Mouse (Mus musculus) midbrain, embryonic 13.5 days (tissue): ENCODE data around the gene Arl4a. TPM values are rescaled to one million over a fixed set of nuclear protein-coding genes. Genes with fewer than 3 reads are reported as not detected.

Experiments used
- ATAC-seq: fragments of 200-750 bp; cut with Nextera tagmentation; 2 replicates; pipeline ENCODE4 v1.8.0; 2017; ENCODE audit warnings: mild to moderate bottlenecking, moderate TSS enrichment, moderate library complexity
- H3K27ac ChIP-seq: fragments of 300-500 bp; sonication (generic); 2 replicates; pipeline ENCODE4 v1.5.1; 2015; ENCODE audit warnings: inconsistent platforms, mild to moderate bottlenecking, moderate library complexity
- H3K27me3 ChIP-seq: fragments of 300-500 bp; sonication (generic); 2 replicates; pipeline ENCODE4 v1.6.1; 2015; ENCODE audit warnings: mild to moderate bottlenecking, inconsistent platforms
- H3K36me3 ChIP-seq: fragments of 300-500 bp; sonication (generic); 2 replicates; pipeline ENCODE4 v1.6.1; 2015; ENCODE audit warnings: mild to moderate bottlenecking, inconsistent platforms
- H3K4me1 ChIP-seq: fragments of 300-500 bp; sonication (generic); replicated peaks from 2 replicates; pipeline ENCODE4 v1.6.1; 2015; ENCODE audit warnings: inconsistent platforms
- H3K4me2 ChIP-seq: fragments of 300-500 bp; sonication (generic); replicated peaks from 2 replicates; pipeline ENCODE4 v1.6.1; 2015; ENCODE audit warnings: moderate library complexity, mild to moderate bottlenecking, inconsistent platforms
- H3K4me3 ChIP-seq: fragments of 300-500 bp; sonication (generic); replicated peaks from 2 replicates; pipeline ENCODE4 v1.5.1; 2015; ENCODE audit warnings: mild to moderate bottlenecking, inconsistent platforms
- H3K9ac ChIP-seq: fragments of 300-500 bp; sonication (generic); replicated peaks from 2 replicates; pipeline ENCODE4 v1.6.1; 2015; ENCODE audit warnings: mild to moderate bottlenecking, inconsistent platforms
- H3K9me3 ChIP-seq: fragments of 300-500 bp; sonication (generic); 2 replicates; pipeline ENCODE4 v1.6.1; 2016; ENCODE audit warnings: mild to moderate bottlenecking, inconsistent platforms
- WGBS: fragments of 180-500 bp; shearing (Covaris S2); methylation state at CpG from one replicate; pipeline ENCODE4 v1.1.7; 2015; 5-methylcytosine and 5-hydroxymethylcytosine counted together
- polyA plus RNA-seq: library from polyadenylated mRNA; unstranded; fragments of >200 nt; fragmentation: Nextera tagmentation; extraction: Ambion mirVana; gene quantifications from 2 replicates; pipeline ENCODE4 v1.2.1, GENCODE M21; 2015

The Arl4a gene
- polyA plus RNA-seq: 107 and 133 TPM in 2 replicates

DNA sequence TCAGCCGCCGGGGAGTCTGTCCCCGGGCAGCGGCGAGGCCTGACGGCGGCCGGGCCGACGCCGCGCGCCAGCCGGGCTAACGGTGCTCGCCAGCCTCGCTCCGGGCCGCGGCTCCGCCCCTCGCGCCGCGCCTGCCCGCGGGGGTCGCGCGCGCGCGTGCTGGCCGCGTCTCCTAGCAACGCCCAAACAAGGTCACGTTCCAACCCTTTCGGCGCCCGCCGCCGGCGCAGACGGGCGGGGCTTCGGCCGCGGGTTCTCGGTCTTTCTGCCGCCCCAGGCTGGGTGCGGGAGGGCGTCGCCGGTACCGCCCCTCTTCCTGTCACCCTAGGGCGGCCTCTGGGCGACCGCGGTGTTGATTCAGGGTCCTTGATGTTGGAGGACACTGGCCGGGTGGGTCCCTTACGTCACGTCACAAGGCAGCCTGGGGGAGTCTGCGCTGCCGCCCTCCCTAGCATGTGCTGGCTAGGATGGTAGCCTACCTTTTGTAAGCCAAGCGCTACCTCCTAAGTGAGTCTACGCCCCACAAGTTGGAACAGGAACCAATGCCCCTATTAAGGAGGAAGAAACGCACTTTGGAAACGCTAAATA lies at the start of gene Arl4a:
Arl4a (minus strand) TSS at position 150 of the 588 bp plus-strand sequence.
- H3K4me1 ChIP-seq: peaks cover 24% of the 10 kb centered on the region
- H3K4me2 ChIP-seq: peak within 1 kb of the TSS; percentile 71
- no peaks in the 10 kb centered on the region for H3K9me3 ChIP-seq
- H3K9ac ChIP-seq: peak within 1 kb of the TSS; percentile 87
- peak; percentile 89 for ATAC-seq
- H3K36me3 ChIP-seq: no peaks in the 10 kb centered on the region
- WGBS: under 1% methylated on average over 62 of the region's 68 CpGs
- H3K27ac ChIP-seq: peak within 1 kb of the TSS; percentile 93
- H3K4me3 ChIP-seq: peak within 1 kb of the TSS; percentile 85
- no peaks in the 10 kb centered on the region for H3K27me3 ChIP-seq

GRCm38 (mm10) chr12:40085731-40086322 lies 48.0 kb upstream of the Arl4a start:
- WGBS: 50% methylated on average over 5 of the region's 5 CpGs
- no peaks in the 10 kb centered on the region for H3K9me3 ChIP-seq

DNA sequence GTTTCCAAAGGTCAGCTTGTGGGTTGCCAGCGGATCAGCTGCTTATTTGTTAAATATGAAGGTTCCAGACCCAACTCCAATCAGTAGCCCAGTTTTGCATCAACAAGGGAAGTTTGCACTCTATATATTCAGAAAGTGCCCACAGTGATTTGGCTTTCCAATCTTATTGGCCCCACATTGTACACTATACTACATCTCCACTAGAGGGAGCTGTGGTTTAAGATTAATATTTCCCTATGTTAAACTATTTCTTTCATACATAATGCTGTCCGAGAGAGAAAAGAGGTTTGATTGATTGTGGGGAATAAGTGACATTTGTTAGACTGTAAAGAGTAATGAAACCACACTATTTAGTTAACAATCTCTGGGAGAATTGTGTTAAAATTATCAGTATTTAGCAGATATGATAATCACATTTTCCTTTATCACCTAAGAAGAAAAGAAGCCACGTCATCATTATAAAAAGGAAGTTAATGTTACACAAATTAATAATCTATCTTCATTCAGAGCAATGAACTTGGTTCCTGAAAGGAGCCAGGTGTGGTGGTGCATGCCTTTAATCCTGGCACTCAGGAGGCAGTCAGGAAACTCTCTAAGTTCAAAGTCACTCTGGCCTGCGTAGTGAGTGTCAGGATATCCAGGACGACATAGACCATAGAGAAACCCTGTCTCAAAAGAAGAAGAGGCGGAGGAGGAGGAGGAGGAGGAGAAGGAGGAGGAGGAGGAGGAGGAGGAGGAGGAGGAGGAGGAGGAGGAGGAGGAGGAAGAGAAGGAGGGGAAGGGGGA lies 44.8 kb upstream of the Arl4a start:
- 47% methylated on average over 5 of the region's 6 CpGs for WGBS
- no peak overlapping the region for H3K9ac ChIP-seq
- no peak overlapping the region for H3K27ac ChIP-seq
- no peak for ATAC-seq
- H3K4me1 ChIP-seq: 0 out of 2 replicates have a peak, but pooled peaks cover 3% of the 10 kb centered on the region
- no peak overlapping the region for H3K4me3 ChIP-seq
- H3K27me3 ChIP-seq: no peaks in the 10 kb centered on the region
- H3K36me3 ChIP-seq: no peaks in the 10 kb centered on the region
- H3K4me2 ChIP-seq: no peak overlapping the region
- no peaks in the 10 kb centered on the region for H3K9me3 ChIP-seq

More at GRCm38 (mm10) chr12:40085731-40086322, 48.0 kb upstream of the Arl4a start:
- no peak overlapping the region for H3K4me2 ChIP-seq
- H3K4me1 ChIP-seq: 0 out of 2 replicates have a peak, but pooled peaks cover 3% of the 10 kb centered on the region
- H3K27ac ChIP-seq: no peak overlapping the region
- H3K4me3 ChIP-seq: no peak overlapping the region
- H3K9ac ChIP-seq: no peak overlapping the region
- no peaks in the 10 kb centered on the region for H3K27me3 ChIP-seq
- H3K36me3 ChIP-seq: no peaks in the 10 kb centered on the region
- ATAC-seq: peak; percentile 86

DNA sequence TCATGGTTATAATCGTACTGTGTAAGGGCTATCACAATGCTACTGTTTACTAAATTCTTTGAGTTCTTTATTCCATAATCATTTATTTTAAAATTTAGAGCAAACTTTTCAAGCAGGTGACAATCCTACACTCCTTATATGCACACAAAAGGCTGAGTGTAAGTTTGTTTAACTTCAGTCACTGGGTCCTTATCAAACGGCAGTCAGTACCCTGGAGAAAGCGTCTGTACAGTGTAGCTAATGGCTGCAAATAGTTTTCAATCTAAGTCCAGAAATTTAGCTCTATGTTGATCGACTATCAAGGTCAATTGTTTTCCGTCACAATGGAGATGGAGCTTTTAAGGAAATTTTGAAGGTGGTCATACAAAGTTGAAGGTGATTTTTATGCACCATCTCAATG lies 44.2 kb upstream of the Arl4a start:
- H3K27ac ChIP-seq: no peak overlapping the region
- no peak for ATAC-seq
- no peaks in the 10 kb centered on the region for H3K9me3 ChIP-seq
- no peak overlapping the region for H3K9ac ChIP-seq
- 0 out of 2 replicates have a peak, but pooled peaks cover 3% of the 10 kb centered on the region for H3K4me1 ChIP-seq
- no peak overlapping the region for H3K4me3 ChIP-seq
- WGBS: 78% methylated on average over 5 of the region's 5 CpGs
- H3K27me3 ChIP-seq: no peaks in the 10 kb centered on the region
- H3K36me3 ChIP-seq: no peaks in the 10 kb centered on the region
- H3K4me2 ChIP-seq: no peak overlapping the region

- no peak for ATAC-seq
- Histone ChIP-seq H3K4me3 (no peak overlapping the region), H3K4me1 (no peaks in the 10 kb centered on the region), H3K27ac (no peak overlapping the region), H3K4me2 (no peak overlapping the region), H3K9me3 (no peaks in the 10 kb centered on the region), H3K27me3 (no peaks in the 10 kb centered on the region), H3K9ac (no peak overlapping the region), H3K36me3 (no peaks in the 10 kb centered on the region)
- 70% methylated on average over 5 of the region's 5 CpGs for WGBS
Measured at GRCm38 (mm10) chr12:40073660-40074059, 35.8 kb upstream of the Arl4a start.

DNA sequence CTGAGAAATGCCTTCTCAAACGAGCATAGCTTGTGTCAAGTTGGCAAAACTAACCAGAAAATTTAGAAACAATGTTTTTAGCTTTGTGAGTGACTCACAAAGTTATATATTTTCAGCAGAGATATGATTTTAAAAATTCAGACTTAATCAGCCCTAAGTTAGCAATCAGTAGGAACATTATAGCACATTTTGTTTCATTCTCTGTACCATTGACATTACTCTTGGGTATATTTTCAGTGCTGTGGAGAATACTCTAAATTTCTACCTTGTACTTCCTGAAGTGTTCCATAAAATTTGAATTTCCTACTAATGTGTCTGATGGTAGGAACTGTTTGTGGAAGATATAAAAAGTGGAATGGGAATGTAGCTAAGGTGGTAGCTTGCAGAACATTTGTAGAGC lies 9.2 kb upstream of the Arl4a start:
- Histone ChIP-seq H3K36me3 (no peaks in the 10 kb centered on the region), H3K4me3 (no peak overlapping the region), H3K9me3 (no peaks in the 10 kb centered on the region), H3K4me2 (no peak overlapping the region), H3K27ac (no peak overlapping the region), H3K27me3 (no peaks in the 10 kb centered on the region), H3K9ac (no peak overlapping the region), H3K4me1 (no peaks in the 10 kb centered on the region)
- no peak for ATAC-seq
- 79% methylated on average over 1 of the region's 1 CpGs for WGBS

- Histone ChIP-seq H3K4me2 (no peak overlapping the region), H3K4me1 (no peaks in the 10 kb centered on the region), H3K9ac (no peak overlapping the region), H3K27me3 (no peaks in the 10 kb centered on the region), H3K27ac (no peak overlapping the region), H3K36me3 (no peaks in the 10 kb centered on the region), H3K4me3 (no peak overlapping the region), H3K9me3 (no peaks in the 10 kb centered on the region)
- ATAC-seq: no peak
- 85% methylated on average over 8 of the region's 8 CpGs for WGBS
Measured at GRCm38 (mm10) chr12:40043816-40044585, 6.2 kb upstream of the Arl4a start.

- Histone ChIP-seq H3K9ac (no peak overlapping the region), H3K4me1 (peaks cover 14% of the 10 kb centered on the region), H3K27ac (no peak overlapping the region), H3K27me3 (no peaks in the 10 kb centered on the region), H3K9me3 (no peaks in the 10 kb centered on the region), H3K4me3 (no peak overlapping the region), H3K4me2 (no peak overlapping the region), H3K36me3 (no peaks in the 10 kb centered on the region)
- ATAC-seq: no peak
Measured at GRCm38 (mm10) chr12:40040067-40040466, 2.2 kb upstream of the Arl4a start.

- peak overlapping the region; percentile 87 for H3K9ac ChIP-seq
- peak; percentile 98 for ATAC-seq
- 0 out of 2 replicates have a peak, but pooled peaks cover 4% of the 10 kb centered on the region for H3K36me3 ChIP-seq
- H3K27me3 ChIP-seq: no peaks in the 10 kb centered on the region
- peak overlapping the region; percentile 85 for H3K4me3 ChIP-seq
- peak overlapping the region; percentile 71 for H3K4me2 ChIP-seq
- under 1% methylated on average over 48 of the region's 60 CpGs for WGBS
- no peaks in the 10 kb centered on the region for H3K9me3 ChIP-seq
- peaks cover 24% of the 10 kb centered on the region for H3K4me1 ChIP-seq
- peak overlapping the region; percentile 93 for H3K27ac ChIP-seq
Measured at GRCm38 (mm10) chr12:40037226-40037813, 505 bp downstream of the Arl4a start.

DNA sequence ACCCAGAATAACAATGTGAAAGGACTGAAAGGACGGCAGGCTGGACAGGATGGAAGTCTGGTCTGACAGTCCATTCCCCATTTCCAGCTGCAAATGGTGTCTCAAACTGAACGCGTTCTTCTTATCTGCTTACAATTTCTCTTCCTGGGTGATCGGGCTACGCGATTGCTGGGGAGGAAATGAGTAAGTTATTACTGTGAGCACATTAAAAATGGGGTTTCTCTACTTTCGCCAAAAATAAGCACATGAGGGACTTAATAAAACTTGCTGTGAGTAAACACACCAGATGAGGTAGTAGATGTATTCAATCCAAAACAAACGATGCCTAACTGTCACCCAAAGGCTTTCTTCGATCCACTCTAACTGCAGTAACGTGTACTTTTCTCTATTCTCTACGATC lies 1.2 kb downstream of the Arl4a start:
- no peak for ATAC-seq
- Histone ChIP-seq H3K4me1 (peaks cover 24% of the 10 kb centered on the region), H3K9me3 (no peaks in the 10 kb centered on the region), H3K36me3 (0 out of 2 replicates have a peak, but pooled peaks cover 5% of the 10 kb centered on the region), H3K27me3 (no peaks in the 10 kb centered on the region), H3K27ac (peak overlapping the region; percentile 93), H3K4me2 (peak overlapping the region; percentile 71), H3K9ac (peak overlapping the region; percentile 87), H3K4me3 (peak overlapping the region; percentile 85)
- 6% methylated on average over 11 of the region's 11 CpGs for WGBS

DNA sequence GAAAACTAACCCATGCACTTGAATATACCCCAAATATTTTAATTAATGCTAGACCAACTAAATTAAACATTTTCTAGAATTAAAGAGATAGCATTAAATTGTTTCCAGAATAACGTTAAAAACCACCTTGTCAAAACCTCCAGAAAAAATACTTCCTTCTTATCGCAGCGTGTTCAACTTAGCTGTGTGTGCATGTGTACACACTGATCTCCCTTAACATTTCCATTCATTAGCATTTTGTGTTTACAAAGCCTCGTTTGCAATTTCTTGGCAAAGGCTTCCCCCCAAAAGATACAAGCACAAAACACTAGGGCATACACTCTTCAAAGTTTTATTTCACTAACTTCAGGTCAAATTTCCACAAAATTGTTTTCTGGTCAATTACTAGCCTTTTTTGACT lies 2.3 kb downstream of the Arl4a start:
- peaks cover 24% of the 10 kb centered on the region for H3K4me1 ChIP-seq
- 0 out of 2 replicates have a peak, but pooled peaks cover 5% of the 10 kb centered on the region for H3K9me3 ChIP-seq
- H3K36me3 ChIP-seq: peaks cover 9% of the 10 kb centered on the region; the same call in 1 of the 2 replicates
- no peak overlapping the region for H3K27ac ChIP-seq
- no peak for ATAC-seq
- H3K4me3 ChIP-seq: peak overlapping the region; percentile 85
- H3K4me2 ChIP-seq: peak overlapping the region; percentile 71
- H3K9ac ChIP-seq: peak overlapping the region; percentile 87; the same call in 1 of the 2 replicates
- 68% methylated on average over 4 of the region's 4 CpGs for WGBS
- no peaks in the 10 kb centered on the region for H3K27me3 ChIP-seq
